Mouse (Mus musculus): ENCODE results near the gene Upb1. TPM values are rescaled to one million over a fixed set of nuclear protein-coding genes. Genes with fewer than 3 reads are reported as not detected.
A peak's percentile ranks its signal among the peaks of the same experiment; 100 is the strongest.

The Upb1 gene
- total RNA-seq, 2 experiments from 2014 or later: 0.17 TPM; not detected in 1

DNA sequence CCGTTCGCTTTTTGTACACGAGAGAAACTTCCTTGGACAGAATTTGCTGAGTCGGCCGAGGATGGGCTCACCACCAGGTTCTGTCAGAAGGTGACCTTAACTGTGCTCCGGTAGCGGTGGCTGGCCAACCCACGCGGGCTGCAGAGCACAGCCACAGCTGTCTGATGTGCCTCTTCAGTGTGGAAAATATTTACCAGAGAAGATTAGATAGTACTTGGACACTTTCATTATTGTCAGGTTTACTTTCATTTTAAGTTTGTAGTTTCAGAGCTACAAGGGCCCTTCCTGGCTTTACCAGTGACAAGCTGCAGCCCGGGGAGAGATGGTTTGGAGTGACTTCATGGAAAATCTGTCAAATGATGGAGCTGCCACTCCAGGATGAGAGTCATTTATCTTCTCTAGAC is 23.6 kb downstream of the Upb1 start:
- DNase-seq (ENCODE audit: low spot score): no peak

DNA sequence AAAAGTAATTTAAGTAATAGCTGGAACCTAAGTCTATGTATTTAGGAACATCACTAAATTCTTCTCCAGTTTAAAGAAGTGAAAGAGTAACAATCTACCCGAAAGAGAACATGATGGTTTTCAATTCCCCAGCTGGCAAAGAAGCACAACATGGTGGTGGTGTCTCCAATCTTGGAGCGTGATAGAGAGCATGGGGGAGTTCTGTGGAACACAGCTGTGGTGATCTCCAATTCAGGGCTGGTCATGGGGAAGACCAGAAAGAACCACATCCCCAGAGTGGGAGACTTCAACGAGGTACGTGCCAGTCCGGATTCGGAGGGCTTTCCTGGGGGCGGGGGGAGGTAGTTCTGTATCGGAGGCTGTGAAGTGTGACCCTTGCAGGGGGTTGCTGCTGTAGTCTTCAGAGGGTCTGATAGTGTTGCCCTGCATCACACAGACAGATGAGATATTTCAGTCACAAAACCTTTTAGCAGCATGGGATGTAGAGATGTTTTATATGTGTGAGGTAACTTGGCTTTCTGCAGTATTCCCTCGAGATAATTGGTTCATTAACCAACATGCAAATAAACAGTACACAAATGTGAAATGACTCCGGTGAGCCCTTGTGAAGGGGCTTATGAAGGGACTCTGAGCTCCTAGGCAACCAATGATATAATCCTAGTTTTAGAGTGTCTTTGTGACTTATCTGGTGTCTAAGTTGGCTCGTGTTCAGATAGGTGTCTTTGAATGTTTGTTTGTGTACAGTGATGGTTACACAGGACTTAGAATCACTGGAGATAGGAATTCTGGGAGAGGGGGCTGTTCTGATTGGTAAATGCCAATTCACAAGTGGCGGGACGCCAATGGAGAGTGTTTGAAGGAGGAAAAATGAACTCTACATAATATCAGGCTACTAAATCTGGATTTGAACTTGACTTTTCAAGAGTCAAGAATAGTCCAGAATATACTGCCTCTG is 27.4 kb downstream of the Upb1 start:
- DNase-seq (ENCODE audit: low spot score): no peak

DNA sequence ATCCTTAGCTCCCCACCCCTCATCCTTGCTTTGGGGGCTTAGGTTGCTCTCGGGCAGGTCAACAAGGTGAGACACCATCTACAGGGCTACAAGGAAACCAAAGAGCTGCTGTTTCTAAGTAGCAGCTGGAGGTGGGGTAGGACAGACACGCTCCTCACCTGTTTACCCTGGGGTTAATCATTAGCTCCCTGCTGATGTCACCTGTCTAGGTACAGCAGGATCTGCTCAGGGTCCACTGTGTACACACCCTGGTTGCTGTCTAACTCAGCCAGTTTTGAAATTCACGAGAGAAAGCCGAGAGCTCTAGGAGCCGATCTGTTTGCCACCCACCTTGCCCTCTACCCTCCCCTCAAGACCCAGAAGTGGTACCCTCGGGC is 28.1 kb downstream of the Upb1 start:
- DNase-seq (ENCODE audit: low spot score): no peak

DNA sequence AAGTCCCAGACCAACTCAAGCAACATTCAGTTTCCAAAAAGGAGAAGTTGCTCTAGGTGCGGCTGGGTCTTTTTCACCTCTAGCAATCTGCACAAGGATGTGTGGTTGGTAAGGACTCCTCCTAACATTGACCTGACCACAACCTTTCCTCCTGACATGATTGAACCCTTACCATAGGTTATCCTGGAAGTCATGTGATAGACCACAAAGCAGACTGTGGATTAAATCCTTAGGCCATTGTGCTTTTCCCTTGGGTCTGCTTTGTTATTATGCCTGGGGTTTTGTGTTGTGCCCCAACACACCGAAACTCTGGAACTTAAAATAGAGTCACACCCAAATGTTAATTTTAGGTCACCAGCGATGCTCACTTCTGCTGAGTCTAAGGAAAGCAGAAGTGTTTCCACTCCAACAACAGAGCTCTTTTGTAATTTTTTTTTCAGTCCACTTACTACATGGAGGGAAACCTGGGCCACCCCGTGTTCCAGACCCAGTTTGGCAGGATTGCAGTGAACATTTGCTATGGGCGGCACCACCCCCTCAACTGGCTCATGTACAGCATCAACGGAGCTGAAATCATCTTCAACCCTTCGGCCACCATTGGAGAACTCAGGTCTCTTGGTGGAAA is 28.7 kb downstream of the Upb1 start:
- DNase-seq (ENCODE audit: low spot score): no peak

DNA sequence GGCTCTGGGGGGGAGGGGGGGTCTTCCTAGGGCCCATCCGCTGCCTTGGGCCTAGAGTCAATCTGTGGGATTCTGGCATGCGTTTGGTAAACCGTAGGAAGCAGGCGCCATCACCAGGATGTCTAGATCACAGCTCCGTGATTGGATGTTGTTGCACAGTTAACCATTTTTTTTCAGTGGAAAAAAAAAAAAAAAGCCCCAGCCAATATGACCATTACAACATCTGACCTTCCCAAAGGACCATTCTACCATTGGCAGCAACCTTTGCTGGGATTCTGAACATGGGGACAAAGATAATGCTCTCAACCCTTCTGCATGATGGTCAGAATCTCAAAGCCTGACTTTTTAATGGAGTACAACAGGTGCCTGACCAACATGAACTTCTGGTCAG is 29.2 kb downstream of the Upb1 start:
- no peak for DNase-seq (ENCODE audit: low spot score)

DNA sequence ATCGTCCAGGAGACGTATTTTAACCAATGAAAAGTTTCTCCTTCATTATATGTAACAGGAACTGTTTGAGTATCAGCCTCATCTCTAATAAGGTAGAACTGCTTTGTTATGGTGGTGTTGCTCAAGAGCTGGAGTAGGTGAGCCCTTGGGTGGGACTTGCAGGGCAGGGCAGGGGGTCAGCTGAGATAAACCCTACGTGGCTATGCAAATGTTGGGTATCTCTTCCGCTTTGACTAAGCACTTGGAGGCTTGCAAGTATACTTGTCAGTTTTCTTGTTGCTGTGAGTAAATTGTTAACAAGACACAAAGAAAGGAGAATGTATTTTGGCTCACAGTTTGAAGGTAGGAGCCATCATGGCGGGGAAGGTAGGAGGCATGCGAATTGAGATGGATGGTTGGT is 29.7 kb downstream of the Upb1 start:
- DNase-seq (ENCODE audit: low spot score): no peak

DNA sequence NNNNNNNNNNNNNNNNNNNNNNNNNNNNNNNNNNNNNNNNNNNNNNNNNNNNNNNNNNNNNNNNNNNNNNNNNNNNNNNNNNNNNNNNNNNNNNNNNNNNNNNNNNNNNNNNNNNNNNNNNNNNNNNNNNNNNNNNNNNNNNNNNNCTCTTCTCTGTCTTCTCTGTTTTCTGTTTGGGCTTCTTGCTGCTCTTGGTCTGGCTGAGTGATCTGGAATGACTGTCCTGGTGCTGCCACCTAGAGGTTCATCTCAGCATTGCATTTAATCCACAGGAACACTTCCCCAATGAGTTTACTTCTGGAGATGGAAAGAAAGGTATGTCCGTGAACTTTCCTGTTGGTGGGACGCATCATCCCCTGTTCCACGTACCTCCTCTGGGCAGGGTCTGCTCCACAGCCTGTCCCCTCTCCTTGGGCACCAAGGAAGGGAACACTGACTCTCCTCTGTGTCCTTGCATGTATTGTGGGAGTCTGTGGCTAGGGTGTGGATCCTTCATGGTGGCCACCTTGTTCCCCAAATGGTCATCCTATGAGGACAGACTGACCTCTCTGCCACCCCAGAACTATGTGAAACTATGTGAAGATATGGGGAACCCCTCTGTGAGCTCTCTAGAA is 35.8 kb downstream of the Upb1 start:
- DNase-seq (ENCODE audit: low spot score): peak; percentile 88

DNA sequence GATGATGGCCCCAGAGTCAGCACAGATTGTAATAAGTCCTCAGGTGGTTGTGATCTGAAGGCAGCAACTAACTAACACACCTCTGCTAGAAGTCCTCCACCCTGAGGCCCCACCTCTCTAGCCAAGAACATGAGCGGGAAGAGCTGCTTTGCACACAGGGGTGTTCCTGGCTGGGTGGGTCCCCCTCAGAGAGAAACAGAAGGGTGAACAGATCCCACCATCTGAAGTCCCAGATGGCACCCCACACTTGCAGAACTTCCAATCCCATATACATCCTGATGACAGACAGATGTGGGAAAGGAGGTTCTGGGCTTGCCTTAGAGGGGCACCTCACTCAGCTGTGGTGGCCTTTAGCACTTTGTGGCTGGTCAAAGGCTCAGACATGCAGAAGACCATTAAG is 36.4 kb downstream of the Upb1 start:
- DNase-seq (ENCODE audit: low spot score): no peak

DNA sequence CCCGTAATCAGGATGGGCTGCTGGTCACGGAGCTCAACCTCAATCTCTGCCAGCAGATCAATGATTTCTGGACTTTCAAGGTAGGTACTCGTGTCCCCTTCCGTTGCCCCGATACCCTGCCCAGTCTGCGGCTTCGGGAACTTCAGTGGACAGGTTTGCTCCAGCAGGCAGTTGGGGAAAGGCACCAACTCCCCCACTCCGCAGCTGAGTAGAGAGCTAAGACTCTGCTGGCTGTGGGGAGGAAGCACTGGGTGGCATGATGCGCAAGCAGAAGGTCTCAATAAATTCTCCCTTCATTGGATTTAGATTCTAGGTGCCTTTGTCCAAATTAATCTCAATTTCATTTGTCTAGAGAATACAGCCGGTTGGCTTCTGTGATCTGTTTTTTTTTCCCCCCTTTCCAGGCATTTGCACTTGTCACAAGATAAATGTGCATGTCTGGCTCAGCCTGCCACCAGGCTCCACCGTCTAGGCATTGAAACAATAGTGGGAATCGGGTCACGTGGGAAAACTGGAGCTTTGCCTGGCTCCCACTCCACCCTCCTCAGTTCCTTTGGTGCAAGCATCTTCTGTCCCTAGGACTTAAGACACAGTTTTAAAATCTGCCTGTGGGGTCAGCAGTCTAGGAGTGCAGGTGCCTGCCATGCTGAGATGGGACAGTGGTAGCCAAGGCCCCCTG is 37.4 kb downstream of the Upb1 start:
- DNase-seq (ENCODE audit: low spot score): no peak

DNA sequence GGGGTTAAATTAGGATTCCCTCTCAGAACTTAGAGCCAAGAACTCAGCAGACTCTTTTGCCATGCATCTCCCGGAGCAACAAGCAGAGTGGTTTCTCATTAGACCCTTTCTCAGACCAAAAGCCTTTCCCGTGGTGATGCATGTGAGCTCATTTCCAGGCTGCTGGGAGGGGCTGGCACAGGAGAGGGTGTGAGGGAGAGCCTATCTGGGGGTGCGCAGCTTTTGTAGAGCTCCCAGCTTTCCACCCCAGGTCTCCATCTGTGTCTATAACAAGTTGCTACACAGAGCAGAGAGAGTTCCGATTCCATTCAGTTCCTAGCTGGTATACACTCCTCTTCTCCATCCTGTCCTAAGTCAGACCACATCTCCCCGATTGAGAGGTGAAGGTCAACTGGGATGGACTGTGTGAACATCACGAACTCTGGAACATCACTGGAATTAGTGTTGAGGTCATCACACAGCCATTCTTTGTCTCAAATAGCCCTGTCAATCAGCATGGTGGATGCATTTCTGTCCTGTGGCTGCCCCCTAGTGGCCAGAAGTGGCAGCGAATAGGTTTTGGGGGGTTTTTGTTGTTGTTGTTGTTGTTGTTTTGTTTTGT is 38.4 kb downstream of the Upb1 start:
- peak; percentile 51 for DNase-seq (ENCODE audit: low spot score)

DNA sequence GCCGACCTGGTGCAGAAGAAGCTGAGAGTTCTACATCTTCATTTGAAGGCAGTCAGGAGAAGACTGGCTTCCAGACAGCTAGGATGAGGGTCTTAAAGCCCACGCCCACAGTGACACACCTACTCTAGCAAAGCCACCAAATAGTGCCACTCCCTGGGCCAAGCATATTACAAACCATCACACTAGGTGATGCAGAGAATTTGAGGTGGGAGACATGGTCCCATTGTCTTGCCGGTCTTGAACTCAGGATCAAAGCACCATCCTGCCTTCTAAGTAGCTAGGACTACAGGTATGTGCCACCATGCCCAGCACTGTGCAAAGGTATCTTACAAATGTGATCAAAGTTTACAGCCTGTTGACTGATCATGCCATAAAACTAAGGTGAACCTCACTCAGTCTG is 39.8 kb downstream of the Upb1 start:
- no peak for DNase-seq (ENCODE audit: low spot score)

DNA sequence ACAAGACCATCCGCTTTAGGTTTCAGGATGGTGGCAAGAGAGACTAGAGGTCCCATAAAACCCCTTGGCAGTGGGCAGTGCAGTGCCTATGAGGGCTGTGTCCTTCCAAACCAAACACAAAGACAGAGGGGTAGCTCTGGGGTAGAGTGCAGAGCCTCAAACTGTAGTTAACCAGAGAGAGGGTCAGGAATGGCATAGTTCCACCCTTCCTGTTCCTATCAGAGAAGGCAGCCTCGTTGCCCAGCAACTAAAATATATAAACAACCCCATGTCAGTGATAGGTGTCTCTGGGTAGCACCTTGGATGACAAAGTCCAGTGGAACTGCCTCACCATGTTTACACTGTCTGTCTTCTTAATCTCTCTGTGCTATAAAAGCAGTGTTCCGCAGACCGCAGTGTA is 40.9 kb downstream of the Upb1 start:
- DNase-seq (ENCODE audit: low spot score): no peak

DNA sequence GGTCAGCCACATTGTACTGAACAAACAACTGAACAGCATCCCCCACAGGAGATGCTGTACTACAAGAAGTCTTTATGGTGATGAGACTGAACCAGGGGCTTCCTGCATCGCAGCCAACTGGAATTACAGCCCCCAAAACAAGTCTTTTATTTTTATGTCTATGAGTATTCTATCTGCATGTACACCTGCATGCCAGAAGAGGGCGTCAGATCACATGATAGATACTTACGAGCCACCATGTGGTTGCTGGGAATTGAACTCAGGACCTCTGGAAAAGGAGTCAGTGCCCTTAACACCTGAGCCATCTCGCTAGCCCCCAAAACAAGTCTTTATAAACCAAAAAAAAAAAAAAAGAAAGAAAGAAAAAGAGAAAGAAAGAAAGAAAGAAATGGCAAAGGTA is 42.1 kb downstream of the Upb1 start:
- DNase-seq (ENCODE audit: low spot score): no peak

DNA sequence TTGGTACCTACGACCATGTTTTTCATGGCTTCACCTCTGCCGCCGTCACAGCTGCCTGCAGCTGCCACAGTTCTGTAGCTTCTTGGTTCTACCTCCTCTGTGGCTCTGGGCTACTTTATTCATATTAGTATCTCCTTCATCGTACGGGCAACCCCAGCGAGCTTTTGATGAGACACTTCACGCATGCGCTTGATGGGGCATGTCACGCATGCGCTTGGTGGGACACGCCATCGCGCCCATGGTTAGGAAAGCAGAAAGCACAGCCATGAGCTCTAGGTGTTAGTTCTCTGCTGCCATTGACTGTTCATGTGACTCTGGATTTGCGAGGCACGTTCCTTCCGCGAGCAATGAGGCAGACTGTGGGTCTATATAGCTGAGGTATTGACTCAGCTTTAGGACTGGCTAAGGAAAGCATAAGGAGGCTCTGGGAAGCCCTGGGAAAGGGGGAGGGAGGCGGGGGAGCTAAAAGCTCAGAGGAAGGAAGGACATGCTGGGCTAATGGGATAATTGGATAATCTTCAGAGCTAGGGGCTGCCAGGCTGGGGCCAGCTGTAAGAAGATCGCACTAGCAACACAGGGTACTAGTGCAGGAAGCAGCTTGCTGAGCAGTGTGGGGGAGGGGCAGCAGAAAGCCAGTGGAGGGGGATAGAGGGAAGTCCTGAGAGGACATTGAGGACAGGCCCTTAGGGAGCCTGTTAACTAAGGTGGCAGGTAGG is 43.4 kb downstream of the Upb1 start:
- DNase-seq (ENCODE audit: low spot score): no peak

DNA sequence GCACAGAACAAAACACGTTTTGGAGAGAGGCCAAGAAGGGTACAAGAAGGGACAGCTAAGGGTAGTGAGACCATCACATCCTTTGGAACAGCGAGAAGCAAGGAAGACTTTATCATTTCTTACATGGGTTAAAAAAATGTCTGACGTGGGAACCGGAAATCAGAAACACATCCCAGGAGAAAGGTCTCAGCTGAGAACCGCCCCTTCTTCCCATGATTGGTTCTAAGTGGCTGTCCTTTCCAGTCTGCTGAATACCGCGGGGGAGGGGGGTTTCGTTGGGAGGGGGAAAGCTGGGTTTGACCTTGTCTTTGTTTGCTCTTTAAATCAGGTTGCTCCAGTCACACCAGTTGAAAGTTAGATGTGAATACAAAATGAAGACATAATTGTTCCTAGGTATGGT is 44.1 kb downstream of the Upb1 start:
- no peak for DNase-seq (ENCODE audit: low spot score)

DNA sequence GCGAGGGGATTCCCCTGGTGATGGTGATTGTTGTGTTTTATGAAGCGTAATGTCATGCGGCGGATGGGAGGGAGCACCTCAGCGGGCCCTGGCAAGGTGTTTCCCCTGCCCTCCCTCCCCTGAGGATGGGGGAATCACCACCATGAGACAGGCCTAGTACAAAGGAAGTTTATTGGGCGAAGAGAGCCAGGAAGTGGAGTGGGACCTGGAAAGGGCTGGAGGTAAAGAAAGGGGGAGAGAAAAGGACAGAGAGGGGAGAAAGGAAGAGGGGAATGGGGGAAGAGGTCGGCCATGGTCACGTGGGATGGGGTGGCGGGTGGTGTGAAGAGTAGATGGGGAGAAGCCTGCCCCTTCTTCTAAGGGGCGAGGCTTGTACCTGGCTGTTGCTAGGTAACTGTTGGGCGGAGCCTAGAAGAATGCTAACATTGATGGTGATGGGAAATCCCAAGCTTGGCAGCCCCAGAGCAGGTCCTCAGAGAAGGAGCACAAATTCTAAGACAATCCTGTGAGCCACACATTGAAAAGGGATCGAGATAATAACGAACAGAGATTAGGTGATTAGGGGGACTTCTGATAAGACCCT is 45.7 kb downstream of the Upb1 start:
- no peak for DNase-seq (ENCODE audit: low spot score)

DNA sequence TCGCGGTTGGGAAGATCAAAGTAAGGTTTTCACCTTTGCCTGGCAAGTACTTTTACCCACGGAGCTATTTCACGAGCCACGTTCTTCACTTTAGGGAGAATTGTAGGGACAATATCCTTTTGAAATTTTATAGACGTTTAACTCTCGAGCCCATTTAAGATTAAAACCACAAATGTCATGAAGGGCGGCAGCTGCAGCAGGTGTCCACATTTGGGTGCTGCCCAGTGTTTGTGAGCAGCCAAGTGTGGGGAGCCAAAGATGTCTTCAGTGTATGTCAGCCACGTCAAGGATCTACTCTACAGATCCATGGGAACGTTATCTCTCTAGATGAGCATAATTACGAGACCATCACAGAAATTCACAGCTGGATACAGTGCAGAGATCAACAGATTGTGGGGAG is 46.6 kb downstream of the Upb1 start:
- DNase-seq (ENCODE audit: low spot score): no peak

DNA sequence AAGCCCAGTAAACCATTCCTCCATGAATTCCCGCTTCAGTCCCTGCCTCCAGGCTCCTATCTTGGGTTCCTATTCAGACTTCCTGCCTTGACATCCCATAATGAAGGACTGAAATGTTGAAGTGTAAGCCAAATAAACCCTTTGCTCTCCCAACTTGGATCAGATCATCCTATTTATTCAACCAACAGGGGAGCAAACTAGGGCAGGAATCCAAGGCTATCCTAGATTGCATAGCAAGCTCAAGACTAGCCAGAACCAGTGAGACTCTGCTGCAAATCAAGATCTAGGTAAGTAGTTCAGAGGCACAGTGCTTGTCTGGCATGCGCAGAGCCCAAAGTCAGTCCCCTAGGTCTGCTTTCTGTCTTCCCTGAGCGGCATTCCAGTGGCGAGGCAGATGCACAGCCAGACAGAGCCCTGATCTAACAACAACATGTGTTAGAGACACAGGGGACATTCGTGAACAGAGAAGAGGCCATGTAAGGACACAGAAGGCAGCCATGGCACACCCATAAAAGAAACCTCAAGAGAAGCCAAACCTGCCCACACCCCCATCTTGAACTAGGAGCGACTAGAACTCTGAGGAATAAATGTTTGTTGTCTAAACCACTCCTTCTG is 48.0 kb downstream of the Upb1 start:
- DNase-seq (ENCODE audit: low spot score): no peak

DNA sequence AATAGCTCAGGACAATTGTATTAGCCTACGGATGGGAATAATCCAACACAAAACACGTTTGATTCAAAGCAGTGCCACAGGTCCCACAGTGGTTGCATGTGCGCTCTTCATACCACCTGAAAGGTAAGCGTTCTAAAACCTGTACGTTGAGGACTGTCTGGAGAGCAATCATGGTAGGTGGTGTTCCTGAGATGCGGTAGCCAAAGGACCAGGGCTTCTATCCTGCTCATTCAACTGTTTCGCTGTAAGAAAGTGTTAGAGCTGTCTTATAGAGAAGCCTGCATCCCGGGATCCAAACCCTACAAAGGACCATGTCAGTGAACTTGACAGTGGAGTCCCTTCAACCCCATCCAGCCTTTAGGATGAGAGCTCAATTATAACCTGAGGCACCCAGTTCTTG is 49.4 kb downstream of the Upb1 start:
- no peak for DNase-seq (ENCODE audit: low spot score)

Data from gastrocnemius, adult 18-20 months (tissue).